ENCODE assay signal across 10 mouse cellular contexts in genomic region chr2:181763006-181763830, GRCm38 (mm10). TPM values are rescaled to one million over a fixed set of nuclear protein-coding genes. Genes with fewer than 3 reads are reported as not detected.
DNase-seq lines count a peak whose midpoint lies in the region; ATAC-seq lines count a peak whose summit lies in the region.
"Had no signal": no experiment of that assay in that cellular context is flagged by ENCODE, and none has a peak within 500 bp of the region (broad histone marks: within the 10 kb centered on the region; RNA-seq: fewer than 3 reads in every experiment).

TSS of gene Myt1 (plus strand) at chr2:181763332.

- DNase-seq in cerebellum, adult 9-11 months = peak; percentile 39
- no peak for DNase-seq in cerebellum, adult 9-10 months
- DNase-seq in embryo, embryonic 11 days = peak; percentile 81
- DNase-seq in urinary bladder, postnatal 14 days (ENCODE audit: low spot score) = no peak
- DNase-seq in heart, postnatal 36 days = no peak
- DNase-seq in adrenal gland, adult 8-10 months = no peak

- H3K9me3 ChIP-seq in hindbrain, embryonic 15.5 days = no peaks in the 10 kb centered on the region
- no peaks in the 10 kb centered on the region for H3K9me3 ChIP-seq in midbrain, embryonic 16.5 days (replicated peaks; ENCODE audit: control insufficient read depth, low read length, poor library complexity, severe bottlenecking)
- H3K9me3 ChIP-seq: limb, embryonic 12.5 days had no signal

- H3K4me2 ChIP-seq in hindbrain, embryonic 15.5 days = peak within 1 kb of the TSS; percentile 71
- peak within 1 kb of the TSS; percentile 48 for H3K4me2 ChIP-seq in midbrain, embryonic 16.5 days (ENCODE audit: low read length)
- H3K4me2 ChIP-seq: heart, embryonic 11.5 days; limb, embryonic 12.5 days had no signal

- H3K27ac ChIP-seq in hindbrain, embryonic 15.5 days (replicated peaks) = peak within 1 kb of the TSS; percentile 80
- H3K27ac ChIP-seq in midbrain, embryonic 16.5 days (ENCODE audit: low read length) = peak within 1 kb of the TSS; percentile 77
- H3K27ac ChIP-seq: limb, embryonic 12.5 days had no signal

- no peaks in the 10 kb centered on the region for H3K36me3 ChIP-seq in hindbrain, embryonic 15.5 days
- H3K36me3 ChIP-seq in midbrain, embryonic 16.5 days (ENCODE audit: control insufficient read depth, insufficient read depth, low read length) = no peaks in the 10 kb centered on the region
- H3K36me3 ChIP-seq: limb, embryonic 12.5 days had no signal

- 18% methylated on average over 8 of the region's 8 CpGs for WGBS in hindbrain, embryonic 15.5 days
- 10% methylated on average over 8 of the region's 8 CpGs for WGBS in midbrain, embryonic 16.5 days

- H3K4me3 ChIP-seq in hindbrain, embryonic 15.5 days = peak within 1 kb of the TSS; percentile 28
- peak within 1 kb of the TSS; percentile 19 for H3K4me3 ChIP-seq in midbrain, embryonic 16.5 days (ENCODE audit: low read depth, low read length)
- H3K4me3 ChIP-seq: limb, embryonic 12.5 days had no signal

- peaks cover 50% of the 10 kb centered on the region for H3K4me1 ChIP-seq in hindbrain, embryonic 15.5 days (replicated peaks)
- peaks cover 47% of the 10 kb centered on the region for H3K4me1 ChIP-seq in midbrain, embryonic 16.5 days (ENCODE audit: control insufficient read depth, insufficient read depth, low read length)
- H3K4me1 ChIP-seq: limb, embryonic 12.5 days had no signal

- ATAC-seq in hindbrain, embryonic 15.5 days (ENCODE audit: low FRiP score, low read depth) = peak; percentile 39; the same call in 1 of the 2 replicates
- ATAC-seq in midbrain, embryonic 16.5 days = no peak

- peak within 1 kb of the TSS; percentile 29 for H3K9ac ChIP-seq in hindbrain, embryonic 15.5 days
- peak within 1 kb of the TSS; percentile 42; the same call in 1 of the 2 replicates for H3K9ac ChIP-seq in midbrain, embryonic 16.5 days (ENCODE audit: low read depth, low read length)
- H3K9ac ChIP-seq: limb, embryonic 12.5 days had no signal

- intact Hi-C loops in heart, postnatal 36 days (cut with DNase I) = no loop called here

- no peaks in the 10 kb centered on the region for H3K27me3 ChIP-seq in hindbrain, embryonic 15.5 days
- H3K27me3 ChIP-seq in midbrain, embryonic 16.5 days (ENCODE audit: control insufficient read depth, insufficient read depth, low read depth, low read length) = no peaks in the 10 kb centered on the region

RNA-seq across cellular contexts. Expression of gene Myt1, which starts in this region (rescaled TPM):
- polyA plus RNA-seq in hindbrain, embryonic 15.5 days (2015; fragmentation: Nextera tagmentation; extraction: Ambion mirVana) = 14.8 and 19.1 TPM in 2 replicates
- 15.6 and 19.2 TPM in 2 replicates for polyA plus RNA-seq in midbrain, embryonic 16.5 days (2015; fragmentation: Nextera tagmentation; extraction: Ambion mirVana)
- not detected for total RNA-seq in heart, postnatal 36 days (2021)
- 1 to 10 TPM; 3.0 to 9.3 (median 6.4) TPM for total RNA-seq in adrenal gland, adult 8-10 months (2022)

Comparison
In these comparisons a context has a peak if more than half of its experiments do, and no peak if none do; other contexts are left out.
1. RNA of gene Myt1 (total RNA-seq): 3.0 to 9.3 TPM in adrenal gland, adult 8-10 months; not detected in heart, postnatal 36 days; every median in the first group is over 4 times any median in the second.
2. DNase-seq: peak in cerebellum, adult 9-11 months (single experiment) and embryo, embryonic 11 days (single experiment); none in cerebellum, adult 9-10 months (single experiment), urinary bladder, postnatal 14 days (single experiment), heart, postnatal 36 days (0 of 2) and adrenal gland, adult 8-10 months (single experiment).